Mouse (Mus musculus): ENCODE results near the gene Gpr149. TPM values are rescaled to one million over a fixed set of nuclear protein-coding genes. Genes with fewer than 3 reads are reported as not detected.
A peak's percentile ranks its signal among the peaks of the same experiment; 100 is the strongest.

Gene Gpr149
- polyA plus RNA-seq, 1 experiment from 2014 or later = 1.1 TPM

- Histone ChIP-seq H3K27me3 (replicated peaks; ENCODE audit: control insufficient read depth, insufficient read depth, low read length) (no peaks in the 10 kb centered on the region), H3K27ac (replicated peaks; ENCODE audit: low read depth, low read length) (no peak overlapping the region), H3K4me1 (ENCODE audit: control insufficient read depth, insufficient read depth, low read length) (no peaks in the 10 kb centered on the region), H3K4me3 (ENCODE audit: low read depth, low read length) (no peak overlapping the region), H3K4me2 (ENCODE audit: low read depth, low read length) (no peak overlapping the region), H3K9me3 (ENCODE audit: control insufficient read depth, low read length) (no peaks in the 10 kb centered on the region), H3K36me3 (ENCODE audit: control insufficient read depth, insufficient read depth, low read length) (no peaks in the 10 kb centered on the region), H3K9ac (ENCODE audit: low read depth, low read length) (no peak overlapping the region)
- ATAC-seq (ENCODE audit: low read depth) = no peak
- WGBS = 73% methylated on average over 5 of the region's 5 CpGs
- no peak for DNase-seq (ENCODE audit: low spot score)
Measured at GRCm38 (mm10) chr3:62527593-62527992, 77.3 kb downstream of the Gpr149 start.

GRCm38 (mm10) chr3:62527160-62527559 lies 77.8 kb downstream of the Gpr149 start:
- Histone ChIP-seq H3K4me3 (ENCODE audit: low read depth, low read length) (no peak overlapping the region), H3K4me2 (ENCODE audit: low read depth, low read length) (no peak overlapping the region), H3K4me1 (ENCODE audit: control insufficient read depth, insufficient read depth, low read length) (no peaks in the 10 kb centered on the region), H3K9ac (ENCODE audit: low read depth, low read length) (no peak overlapping the region), H3K9me3 (ENCODE audit: control insufficient read depth, low read length) (no peaks in the 10 kb centered on the region), H3K36me3 (ENCODE audit: control insufficient read depth, insufficient read depth, low read length) (no peaks in the 10 kb centered on the region), H3K27ac (replicated peaks; ENCODE audit: low read depth, low read length) (no peak overlapping the region), H3K27me3 (replicated peaks; ENCODE audit: control insufficient read depth, insufficient read depth, low read length) (no peaks in the 10 kb centered on the region)
- DNase-seq (ENCODE audit: low spot score) (peak; percentile 30), ATAC-seq (ENCODE audit: low read depth) (no peak)
- WGBS = 39% methylated on average over 4 of the region's 4 CpGs

GRCm38 (mm10) chr3:62507206-62507647 lies 97.7 kb downstream of the Gpr149 start:
- Histone ChIP-seq H3K4me3 (ENCODE audit: low read depth, low read length) (peak overlapping the region; percentile 99), H3K9ac (ENCODE audit: low read depth, low read length) (peak overlapping the region; percentile 97; the same call in 1 of the 2 replicates), H3K36me3 (ENCODE audit: control insufficient read depth, insufficient read depth, low read length) (0 out of 2 replicates have a peak, but pooled peaks cover under 1% of the 10 kb centered on the region), H3K4me2 (ENCODE audit: low read depth, low read length) (peak overlapping the region; percentile 71), H3K27ac (replicated peaks; ENCODE audit: low read depth, low read length) (no peak overlapping the region; the same call in 1 of the 2 replicates), H3K4me1 (ENCODE audit: control insufficient read depth, insufficient read depth, low read length) (peaks cover 14% of the 10 kb centered on the region), H3K27me3 (replicated peaks; ENCODE audit: control insufficient read depth, insufficient read depth, low read length) (no peaks in the 10 kb centered on the region), H3K9me3 (ENCODE audit: control insufficient read depth, low read length) (no peaks in the 10 kb centered on the region)
- WGBS = 44% methylated on average over 5 of the region's 5 CpGs
- ATAC-seq (ENCODE audit: low read depth) = peak; percentile 10; the same call in 1 of the 2 replicates
- DNase-seq (ENCODE audit: low spot score) = no peak

GRCm38 (mm10) chr3:62506488-62507205 lies 98.3 kb downstream of the Gpr149 start, which contains the start of gene Dhx36:
TSS of gene Dhx36 (minus strand) at chr3:62507004.
- H3K9ac ChIP-seq (ENCODE audit: low read depth, low read length) = peak within 1 kb of the TSS; percentile 97
- no peaks in the 10 kb centered on the region for H3K27me3 ChIP-seq (replicated peaks; ENCODE audit: control insufficient read depth, insufficient read depth, low read length)
- peak within 1 kb of the TSS; percentile 99 for H3K4me3 ChIP-seq (ENCODE audit: low read depth, low read length)
- peak; percentile 99 for ATAC-seq (ENCODE audit: low read depth)
- H3K27ac ChIP-seq (replicated peaks; ENCODE audit: low read depth, low read length) = peak within 1 kb of the TSS; percentile 97
- no peaks in the 10 kb centered on the region for H3K9me3 ChIP-seq (ENCODE audit: control insufficient read depth, low read length)
- H3K36me3 ChIP-seq (ENCODE audit: control insufficient read depth, insufficient read depth, low read length) = 0 out of 2 replicates have a peak, but pooled peaks cover 6% of the 10 kb centered on the region
- DNase-seq (ENCODE audit: low spot score) = peak; percentile 99
- peak within 1 kb of the TSS; percentile 71 for H3K4me2 ChIP-seq (ENCODE audit: low read depth, low read length)
- under 1% methylated on average over 48 of the region's 66 CpGs for WGBS
- peaks cover 14% of the 10 kb centered on the region for H3K4me1 ChIP-seq (ENCODE audit: control insufficient read depth, insufficient read depth, low read length)

GRCm38 (mm10) chr3:62505166-62505900 lies 99.6 kb downstream of the Gpr149 start:
- H3K4me3 ChIP-seq (ENCODE audit: low read depth, low read length) = peak overlapping the region; percentile 99
- H3K9me3 ChIP-seq (ENCODE audit: control insufficient read depth, low read length) = no peaks in the 10 kb centered on the region
- peaks cover 14% of the 10 kb centered on the region for H3K4me1 ChIP-seq (ENCODE audit: control insufficient read depth, insufficient read depth, low read length)
- H3K9ac ChIP-seq (ENCODE audit: low read depth, low read length) = peak overlapping the region; percentile 97
- peak overlapping the region; percentile 71 for H3K4me2 ChIP-seq (ENCODE audit: low read depth, low read length)
- H3K36me3 ChIP-seq (ENCODE audit: control insufficient read depth, insufficient read depth, low read length) = peaks cover 18% of the 10 kb centered on the region
- WGBS = 68% methylated on average over 5 of the region's 5 CpGs
- H3K27ac ChIP-seq (replicated peaks; ENCODE audit: low read depth, low read length) = no peak overlapping the region
- H3K27me3 ChIP-seq (replicated peaks; ENCODE audit: control insufficient read depth, insufficient read depth, low read length) = no peaks in the 10 kb centered on the region
- no peak for ATAC-seq (ENCODE audit: low read depth)
- DNase-seq (ENCODE audit: low spot score) = no peak

GRCm38 (mm10) chr3:62499327-62499726 lies 105.6 kb downstream of the Gpr149 start:
- DNase-seq (ENCODE audit: low spot score) = no peak
- Histone ChIP-seq H3K36me3 (ENCODE audit: control insufficient read depth, insufficient read depth, low read length) (peaks cover 54% of the 10 kb centered on the region), H3K4me1 (ENCODE audit: control insufficient read depth, insufficient read depth, low read length) (no peaks in the 10 kb centered on the region), H3K27me3 (replicated peaks; ENCODE audit: control insufficient read depth, insufficient read depth, low read length) (no peaks in the 10 kb centered on the region), H3K9me3 (ENCODE audit: control insufficient read depth, low read length) (no peaks in the 10 kb centered on the region), H3K4me2 (ENCODE audit: low read depth, low read length) (no peak overlapping the region), H3K9ac (ENCODE audit: low read depth, low read length) (no peak overlapping the region), H3K4me3 (ENCODE audit: low read depth, low read length) (no peak overlapping the region), H3K27ac (replicated peaks; ENCODE audit: low read depth, low read length) (no peak overlapping the region)
- WGBS = 75% methylated on average over 4 of the region's 4 CpGs
- no peak for ATAC-seq (ENCODE audit: low read depth)

GRCm38 (mm10) chr3:62492568-62492967 lies 112.4 kb downstream of the Gpr149 start:
- Histone ChIP-seq H3K36me3 (ENCODE audit: control insufficient read depth, insufficient read depth, low read length) (peaks cover 71% of the 10 kb centered on the region), H3K4me1 (ENCODE audit: control insufficient read depth, insufficient read depth, low read length) (no peaks in the 10 kb centered on the region), H3K27me3 (replicated peaks; ENCODE audit: control insufficient read depth, insufficient read depth, low read length) (no peaks in the 10 kb centered on the region), H3K4me2 (ENCODE audit: low read depth, low read length) (no peak overlapping the region), H3K9me3 (ENCODE audit: control insufficient read depth, low read length) (no peaks in the 10 kb centered on the region), H3K27ac (replicated peaks; ENCODE audit: low read depth, low read length) (no peak overlapping the region), H3K9ac (ENCODE audit: low read depth, low read length) (no peak overlapping the region), H3K4me3 (ENCODE audit: low read depth, low read length) (no peak overlapping the region)
- DNase-seq (ENCODE audit: low spot score) = no peak
- WGBS = 92% methylated on average over 6 of the region's 6 CpGs
- ATAC-seq (ENCODE audit: low read depth) = no peak

GRCm38 (mm10) chr3:62484340-62484739 lies 120.6 kb downstream of the Gpr149 start:
- Histone ChIP-seq H3K27ac (replicated peaks; ENCODE audit: low read depth, low read length) (no peak overlapping the region), H3K36me3 (ENCODE audit: control insufficient read depth, insufficient read depth, low read length) (peaks cover 67% of the 10 kb centered on the region), H3K27me3 (replicated peaks; ENCODE audit: control insufficient read depth, insufficient read depth, low read length) (no peaks in the 10 kb centered on the region), H3K4me3 (ENCODE audit: low read depth, low read length) (no peak overlapping the region), H3K9me3 (ENCODE audit: control insufficient read depth, low read length) (no peaks in the 10 kb centered on the region), H3K4me1 (ENCODE audit: control insufficient read depth, insufficient read depth, low read length) (no peaks in the 10 kb centered on the region), H3K4me2 (ENCODE audit: low read depth, low read length) (no peak overlapping the region), H3K9ac (ENCODE audit: low read depth, low read length) (no peak overlapping the region)
- no peak for ATAC-seq (ENCODE audit: low read depth)
- DNase-seq (ENCODE audit: low spot score) = no peak
- WGBS = 99% methylated on average over 2 of the region's 2 CpGs

All from embryonic facial prominence, embryonic 14.5 days (tissue).